Mouse (Mus musculus) CH12.LX (cell line): ENCODE measurements around the gene Hist1h4d.

ENCODE experiments used
- EP300 ChIP-seq: IDR thresholded peaks from 2 replicates; pipeline ENCODE4 v1.6.1; 2011; ENCODE audit warnings: low read length, improper control_type of control experiment
- IRF4 ChIP-seq: IDR thresholded peaks from 2 replicates; pipeline ENCODE4 v1.6.1; 2014; ENCODE audit warnings: low read depth, mild to moderate bottlenecking, inconsistent platforms, low read length, improper control_type of control experiment
- POLR2A ChIP-seq: IDR thresholded peaks from 2 replicates; pipeline ENCODE4 v1.6.1; 2011; ENCODE audit warnings: low read depth, mild to moderate bottlenecking, improper control_type of control experiment, low read length

DNA sequence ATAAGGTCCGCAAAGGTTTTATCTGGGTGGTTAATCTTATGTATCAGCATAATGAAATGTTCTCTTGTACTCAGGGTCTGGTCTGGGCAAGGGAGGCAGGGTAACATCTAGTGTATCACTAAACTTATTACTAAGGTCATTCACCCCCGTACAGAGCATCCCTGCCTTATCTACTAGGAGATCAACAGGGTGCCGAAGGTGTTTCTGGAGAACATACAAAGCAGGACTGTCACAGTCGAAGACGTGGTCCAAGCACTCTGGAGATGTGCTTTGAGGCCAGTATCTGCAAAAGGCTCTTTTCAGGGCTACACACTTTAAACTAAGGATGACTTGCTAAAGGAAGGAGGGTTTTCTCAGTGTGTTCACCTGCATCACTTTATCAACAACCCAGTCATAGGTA is 34.7 kb upstream of the Hist1h4d start:
- TF ChIP-seq POLR2A: no peak
- no peak for TF ChIP-seq IRF4
- no peak for TF ChIP-seq EP300
